In the genomic region with DNA sequence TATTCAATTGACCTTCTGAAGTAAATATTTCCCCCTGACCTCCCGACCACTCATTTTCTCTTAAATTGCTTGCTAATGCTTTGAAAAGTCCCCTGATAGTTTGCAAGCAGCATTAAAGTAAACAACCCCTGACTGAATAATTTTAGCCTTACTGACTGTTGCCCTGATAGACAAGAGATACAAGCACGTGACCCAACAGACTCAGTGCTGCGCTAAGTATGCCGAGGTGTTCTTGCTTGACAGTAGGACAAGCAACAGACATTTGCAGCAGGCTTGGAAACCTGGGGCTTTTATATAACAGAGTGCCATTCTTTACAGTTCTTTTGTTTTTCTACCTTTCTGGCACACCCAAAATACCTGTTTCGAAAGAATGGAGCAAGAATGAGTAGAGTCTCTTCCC, we compare ENCODE assay signal across 10 mouse cellular contexts.
A peak's percentile ranks its signal among the peaks of the same experiment; 100 is the strongest.
DNase-seq lines count a peak whose midpoint lies in the region; ATAC-seq and TF ChIP-seq lines count a peak whose summit lies in the region.
"Had no signal": no experiment of that assay in that cellular context is flagged by ENCODE, and none has a peak within 500 bp of the region (broad histone marks: within the 10 kb centered on the region; RNA-seq: fewer than 3 reads in every experiment).

No protein-coding gene starts in this region.

- H3K27me3 ChIP-seq in forebrain, embryonic 14.5 days (replicated peaks; ENCODE audit: control insufficient read depth, insufficient read depth, low read length): no peaks in the 10 kb centered on the region
- no peaks in the 10 kb centered on the region for H3K27me3 ChIP-seq in intestine, embryonic 15.5 days (replicated peaks)
- H3K27me3 ChIP-seq in neural tube, embryonic 15.5 days (replicated peaks): no peaks in the 10 kb centered on the region

- H3K36me3 ChIP-seq in forebrain, embryonic 14.5 days (ENCODE audit: control insufficient read depth, insufficient read depth, low read length): no peaks in the 10 kb centered on the region
- H3K36me3 ChIP-seq in intestine, embryonic 15.5 days: no peaks in the 10 kb centered on the region
- no peaks in the 10 kb centered on the region for H3K36me3 ChIP-seq in neural tube, embryonic 15.5 days
- H3K36me3 ChIP-seq: G1E had no signal

- H3K27ac ChIP-seq in layer of hippocampus, adult 2 months: 0 out of 2 replicates have a peak overlapping the region, but pooled peaks have one; percentile 6
- no peak overlapping the region for H3K27ac ChIP-seq in forebrain, embryonic 14.5 days (ENCODE audit: low read depth, low read length)
- H3K27ac ChIP-seq in intestine, embryonic 15.5 days: no peak overlapping the region
- peak overlapping the region; percentile 57 for H3K27ac ChIP-seq in neural tube, embryonic 15.5 days (replicated peaks)
- H3K27ac ChIP-seq: liver, embryonic 14.5 days had no signal

- no peak for ATAC-seq in forebrain, embryonic 14.5 days
- ATAC-seq in intestine, embryonic 15.5 days: no peak
- peak; percentile 58; the same call in 1 of the 2 replicates for ATAC-seq in neural tube, embryonic 15.5 days (ENCODE audit: low FRiP score)

- no peak for DNase-seq in layer of hippocampus, adult 2 months (ENCODE audit: low spot score in 2 of 2)
- DNase-seq in layer of hippocampus, adult 9-11 months: no peak
- DNase-seq in forebrain, embryonic 14.5 days (ENCODE audit: low spot score): no peak
- DNase-seq in gastrocnemius, postnatal 25 days: no peak
- no peak for DNase-seq in adrenal gland, postnatal 14 days
- DNase-seq: adrenal gland, postnatal 36 days had no signal

- 0 out of 2 replicates have a peak, but pooled peaks cover 6% of the 10 kb centered on the region for H3K4me1 ChIP-seq in forebrain, embryonic 14.5 days (ENCODE audit: control insufficient read depth, insufficient read depth, low read length)
- no peaks in the 10 kb centered on the region for H3K4me1 ChIP-seq in intestine, embryonic 15.5 days (replicated peaks)
- H3K4me1 ChIP-seq in neural tube, embryonic 15.5 days: peaks cover 8% of the 10 kb centered on the region

- H3K4me2 ChIP-seq in forebrain, embryonic 14.5 days (ENCODE audit: low read length): peak overlapping the region; percentile 36
- peak overlapping the region; percentile 42 for H3K4me2 ChIP-seq in intestine, embryonic 15.5 days (replicated peaks)
- peak overlapping the region; percentile 52 for H3K4me2 ChIP-seq in neural tube, embryonic 15.5 days

- no peak overlapping the region for H3K4me3 ChIP-seq in layer of hippocampus, adult 2 months
- no peak overlapping the region for H3K4me3 ChIP-seq in forebrain, embryonic 14.5 days (ENCODE audit: low read depth, low read length)
- H3K4me3 ChIP-seq in intestine, embryonic 15.5 days (replicated peaks): no peak overlapping the region
- peak overlapping the region; percentile 19; the same call in 1 of the 2 replicates for H3K4me3 ChIP-seq in neural tube, embryonic 15.5 days (replicated peaks)

- H3K9ac ChIP-seq in forebrain, embryonic 14.5 days (ENCODE audit: low read length): no peak overlapping the region
- H3K9ac ChIP-seq in intestine, embryonic 15.5 days: no peak overlapping the region
- H3K9ac ChIP-seq in neural tube, embryonic 15.5 days (replicated peaks): no peak overlapping the region
- H3K9ac ChIP-seq: liver, embryonic 14.5 days had no signal

- 73% methylated on average over 5 of the region's 5 CpGs for WGBS in forebrain, embryonic 14.5 days
- 48% methylated on average over 5 of the region's 5 CpGs for WGBS in intestine, embryonic 15.5 days
- WGBS in neural tube, embryonic 15.5 days: 34% methylated on average over 5 of the region's 5 CpGs

- TF ChIP-seq CTCF in layer of hippocampus, adult 2 months (conservative IDR thresholded peaks at IDR 0.05): no peak

- H3K9me3 ChIP-seq in forebrain, embryonic 14.5 days (replicated peaks; ENCODE audit: control insufficient read depth, low read length): no peaks in the 10 kb centered on the region
- no peaks in the 10 kb centered on the region for H3K9me3 ChIP-seq in intestine, embryonic 15.5 days
- no peaks in the 10 kb centered on the region for H3K9me3 ChIP-seq in neural tube, embryonic 15.5 days (replicated peaks)
- H3K9me3 ChIP-seq: G1E had no signal

Comparison
In these comparisons a context has a peak if more than half of its experiments do, and no peak if none do; other contexts are left out.
1. H3K27ac ChIP-seq: peak in layer of hippocampus, adult 2 months (single experiment) and neural tube, embryonic 15.5 days (single experiment); none in forebrain, embryonic 14.5 days (single experiment) and intestine, embryonic 15.5 days (single experiment).
2. Peak in every context shown above with its lines, with median percentiles within 50 percentile points of each other: H3K4me2 ChIP-seq.